Mouse (Mus musculus) intestine, embryonic 16.5 days (tissue): ENCODE measurements around the gene Prrc2b. TPM values are rescaled to one million over a fixed set of nuclear protein-coding genes. Genes with fewer than 3 reads are reported as not detected.

Source experiments
- ATAC-seq: fragments of 200-750 bp; cut with Nextera tagmentation; 2 replicates; pipeline ENCODE4 v1.8.0; 2017; ENCODE audit warnings: moderate TSS enrichment, moderate library complexity
- H3K27ac ChIP-seq: fragments of 300-500 bp; sonication (generic); 2 replicates; pipeline ENCODE4 v1.5.1; 2014; ENCODE audit warnings: mild to moderate bottlenecking, low read length
- H3K27me3 ChIP-seq: fragments of 300-500 bp; sonication (generic); replicated peaks from 2 replicates; pipeline ENCODE4 v1.6.1; 2014; ENCODE audit warnings: low read length, control low read depth, mixed read lengths; ENCODE audit not compliant: control insufficient read depth, insufficient read depth
- H3K36me3 ChIP-seq: fragments of 300-500 bp; sonication (generic); 2 replicates; pipeline ENCODE4 v1.6.1; 2014; ENCODE audit warnings: low read length, control low read depth; ENCODE audit not compliant: control insufficient read depth, insufficient read depth
- H3K4me1 ChIP-seq: fragments of 300-500 bp; sonication (generic); 2 replicates; pipeline ENCODE4 v1.6.1; 2014; ENCODE audit warnings: low read length, control low read depth, mixed read lengths; ENCODE audit not compliant: control insufficient read depth, insufficient read depth
- H3K4me2 ChIP-seq: fragments of 300-500 bp; sonication (generic); 2 replicates; pipeline ENCODE4 v1.6.1; 2014; ENCODE audit warnings: low read depth, low read length, control low read depth
- H3K4me3 ChIP-seq: fragments of 300-500 bp; sonication (generic); 2 replicates; pipeline ENCODE4 v1.5.1; 2014; ENCODE audit warnings: mild to moderate bottlenecking, low read length
- H3K9ac ChIP-seq: fragments of 300-500 bp; sonication (generic); 2 replicates; pipeline ENCODE4 v1.6.1; 2014; ENCODE audit warnings: low read depth, low read length
- H3K9me3 ChIP-seq: fragments of 300-500 bp; sonication (generic); 2 replicates; pipeline ENCODE4 v1.6.1; 2016; ENCODE audit warnings: low read length, control low read depth; ENCODE audit not compliant: control insufficient read depth
- WGBS: fragments of 180-500 bp; shearing (Covaris S2); extraction: QIAGEN DNeasy Blood & Tissue Kit; methylation state at CpG from one replicate; pipeline ENCODE4 v1.1.7; 2014; 5-methylcytosine and 5-hydroxymethylcytosine counted together
- polyA plus RNA-seq: library from polyadenylated mRNA; unstranded; fragments of >200 nt; fragmentation: Nextera tagmentation; extraction: Ambion mirVana; gene quantifications from 2 replicates; pipeline ENCODE4 v1.2.1, GENCODE M21; 2015

The Prrc2b gene
- polyA plus RNA-seq, 1 experiment from 2014 or later: 16.2 TPM

DNA sequence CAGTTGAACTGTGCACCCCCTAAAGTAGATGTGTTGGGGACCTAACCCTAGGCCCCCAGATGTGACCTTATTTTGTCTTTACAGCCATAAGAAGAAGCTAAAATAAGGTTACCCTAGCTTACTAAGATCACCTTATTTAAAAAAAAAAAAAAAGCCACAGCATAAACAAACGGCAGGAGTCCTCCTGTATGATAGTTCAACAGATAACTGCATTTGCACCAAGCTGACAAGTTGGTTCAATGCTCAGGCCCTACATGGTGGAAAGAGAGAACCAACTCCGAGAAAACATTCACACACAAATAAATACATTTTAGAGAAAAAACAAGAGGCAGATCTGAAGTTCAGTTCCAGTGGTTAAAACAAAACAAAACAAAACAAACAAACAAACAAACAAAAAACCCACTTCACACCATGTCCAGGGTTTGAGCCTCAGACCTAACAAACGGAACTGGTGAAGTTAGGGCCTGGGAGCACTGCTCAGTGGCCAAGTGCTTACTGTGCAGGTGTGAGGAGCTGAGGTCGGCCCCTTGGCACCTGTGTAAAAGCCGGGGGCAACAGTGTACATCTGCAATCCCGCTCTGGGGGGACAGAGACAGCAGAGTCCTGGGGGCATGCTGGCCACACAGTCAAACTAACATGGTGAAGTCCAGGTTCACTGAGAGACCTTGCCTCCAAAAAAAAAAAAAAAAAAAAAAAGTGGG is 18.9 kb upstream of the Prrc2b start:
- Histone ChIP-seq H3K4me1 (peaks cover 7% of the 10 kb centered on the region; the same call in 1 of the 2 replicates), H3K9me3 (no peaks in the 10 kb centered on the region), H3K36me3 (no peaks in the 10 kb centered on the region), H3K4me2 (no peak overlapping the region), H3K27me3 (no peaks in the 10 kb centered on the region), H3K4me3 (no peak overlapping the region), H3K27ac (no peak overlapping the region), H3K9ac (no peak overlapping the region)
- no peak for ATAC-seq
- 68% methylated on average over 6 of the region's 6 CpGs for WGBS

- no peaks in the 10 kb centered on the region for H3K27me3 ChIP-seq
- H3K4me3 ChIP-seq: no peak overlapping the region
- no peak for ATAC-seq
Measured at GRCm38 (mm10) chr2:32132567-32132992, 18.3 kb upstream of the Prrc2b start.

GRCm38 (mm10) chr2:32134039-32134438 is 16.8 kb upstream of the Prrc2b start:
- 0 out of 2 replicates have a peak, but pooled peaks have one; percentile 1 for ATAC-seq
- Histone ChIP-seq H3K27me3 (no peaks in the 10 kb centered on the region), H3K36me3 (no peaks in the 10 kb centered on the region), H3K4me2 (no peak overlapping the region), H3K27ac (no peak overlapping the region), H3K4me1 (peaks cover 7% of the 10 kb centered on the region; the same call in 1 of the 2 replicates), H3K9me3 (no peaks in the 10 kb centered on the region), H3K4me3 (no peak overlapping the region), H3K9ac (no peak overlapping the region)
- 0% methylated on average over 2 of the region's 2 CpGs for WGBS

More at GRCm38 (mm10) chr2:32132567-32132992, 18.3 kb upstream of the Prrc2b start:
- Histone ChIP-seq H3K9ac (no peak overlapping the region), H3K4me2 (no peak overlapping the region), H3K9me3 (no peaks in the 10 kb centered on the region), H3K36me3 (no peaks in the 10 kb centered on the region), H3K27ac (no peak overlapping the region), H3K4me1 (peaks cover 7% of the 10 kb centered on the region; the same call in 1 of the 2 replicates)
- WGBS: 7% methylated on average over 12 of the region's 12 CpGs

- H3K27me3 ChIP-seq: no peaks in the 10 kb centered on the region
- H3K4me3 ChIP-seq: peak overlapping the region; percentile 70
- WGBS: under 1% methylated on average over 40 of the region's 40 CpGs
- no peaks in the 10 kb centered on the region for H3K4me1 ChIP-seq
- no peaks in the 10 kb centered on the region for H3K36me3 ChIP-seq
- ATAC-seq: peak; percentile 95
- H3K9me3 ChIP-seq: no peaks in the 10 kb centered on the region
- peak overlapping the region; percentile 87 for H3K27ac ChIP-seq
- peak overlapping the region; percentile 82 for H3K9ac ChIP-seq
- H3K4me2 ChIP-seq: peak overlapping the region; percentile 80
Measured at GRCm38 (mm10) chr2:32137667-32138266, 13.1 kb upstream of the Prrc2b start.

DNA sequence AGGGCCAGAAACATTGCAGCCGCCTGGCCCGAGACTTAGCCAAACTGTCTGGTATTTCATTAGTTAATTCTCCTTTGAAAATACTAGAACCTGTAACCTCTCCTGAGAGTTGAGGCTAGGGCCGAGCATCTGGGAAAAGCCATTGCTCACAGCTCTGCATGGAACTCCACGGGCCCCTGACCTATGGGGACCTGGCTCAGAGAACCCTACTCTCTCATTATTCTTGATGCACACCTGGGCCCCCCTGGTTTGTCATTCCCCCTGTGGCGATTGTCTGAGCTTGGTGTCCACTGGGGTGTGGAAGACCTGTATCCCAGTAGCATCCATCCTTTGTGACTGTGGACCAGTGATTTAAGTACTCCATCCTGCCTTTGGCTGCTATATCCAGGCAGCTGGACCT is 11.5 kb upstream of the Prrc2b start:
- H3K27me3 ChIP-seq: no peaks in the 10 kb centered on the region
- ATAC-seq: no peak
- H3K4me1 ChIP-seq: no peaks in the 10 kb centered on the region
- no peak overlapping the region for H3K4me2 ChIP-seq
- H3K9me3 ChIP-seq: no peaks in the 10 kb centered on the region
- H3K4me3 ChIP-seq: no peak overlapping the region
- 78% methylated on average over 5 of the region's 5 CpGs for WGBS
- no peaks in the 10 kb centered on the region for H3K36me3 ChIP-seq
- no peak overlapping the region for H3K9ac ChIP-seq
- no peak overlapping the region for H3K27ac ChIP-seq

- no peaks in the 10 kb centered on the region for H3K4me1 ChIP-seq
- H3K27me3 ChIP-seq: no peaks in the 10 kb centered on the region
- WGBS: 39% methylated on average over 4 of the region's 4 CpGs
- no peak overlapping the region for H3K4me3 ChIP-seq
- no peak overlapping the region for H3K9ac ChIP-seq
- H3K27ac ChIP-seq: no peak overlapping the region
- no peaks in the 10 kb centered on the region for H3K9me3 ChIP-seq
- no peak overlapping the region for H3K4me2 ChIP-seq
- ATAC-seq: no peak
- H3K36me3 ChIP-seq: no peaks in the 10 kb centered on the region
Measured at GRCm38 (mm10) chr2:32140498-32140934, 10.4 kb upstream of the Prrc2b start.

- Histone ChIP-seq H3K4me2 (no peak overlapping the region), H3K9ac (no peak overlapping the region), H3K27me3 (no peaks in the 10 kb centered on the region), H3K9me3 (no peaks in the 10 kb centered on the region), H3K27ac (no peak overlapping the region), H3K36me3 (no peaks in the 10 kb centered on the region), H3K4me1 (no peaks in the 10 kb centered on the region), H3K4me3 (no peak overlapping the region)
- ATAC-seq: no peak
- 69% methylated on average over 6 of the region's 6 CpGs for WGBS
Measured at GRCm38 (mm10) chr2:32141602-32142001, 9.3 kb upstream of the Prrc2b start.

DNA sequence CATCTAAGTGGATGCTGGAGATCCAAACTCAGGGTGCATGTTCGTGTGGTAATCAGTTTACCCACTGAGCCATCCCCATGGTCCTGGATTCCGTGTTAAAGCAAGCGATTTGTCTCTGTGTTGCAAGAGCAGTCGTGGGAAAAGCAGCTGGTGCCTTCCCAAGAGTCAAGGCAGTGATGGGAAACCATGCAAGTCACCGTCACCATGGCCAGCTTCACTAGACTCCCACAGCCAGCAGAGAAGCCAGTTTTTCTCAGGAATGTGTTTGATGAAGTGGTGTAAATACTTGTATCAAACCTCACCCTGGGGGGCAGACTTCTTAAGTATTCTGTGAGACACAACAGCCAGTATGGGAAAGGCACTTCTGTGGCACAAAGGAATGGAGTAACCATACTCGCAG is 8.5 kb upstream of the Prrc2b start:
- Histone ChIP-seq H3K4me1 (no peaks in the 10 kb centered on the region), H3K36me3 (no peaks in the 10 kb centered on the region), H3K27me3 (no peaks in the 10 kb centered on the region), H3K9ac (no peak overlapping the region), H3K27ac (no peak overlapping the region), H3K9me3 (no peaks in the 10 kb centered on the region), H3K4me3 (no peak overlapping the region), H3K4me2 (no peak overlapping the region)
- WGBS: 57% methylated on average over 6 of the region's 6 CpGs
- no peak for ATAC-seq

DNA sequence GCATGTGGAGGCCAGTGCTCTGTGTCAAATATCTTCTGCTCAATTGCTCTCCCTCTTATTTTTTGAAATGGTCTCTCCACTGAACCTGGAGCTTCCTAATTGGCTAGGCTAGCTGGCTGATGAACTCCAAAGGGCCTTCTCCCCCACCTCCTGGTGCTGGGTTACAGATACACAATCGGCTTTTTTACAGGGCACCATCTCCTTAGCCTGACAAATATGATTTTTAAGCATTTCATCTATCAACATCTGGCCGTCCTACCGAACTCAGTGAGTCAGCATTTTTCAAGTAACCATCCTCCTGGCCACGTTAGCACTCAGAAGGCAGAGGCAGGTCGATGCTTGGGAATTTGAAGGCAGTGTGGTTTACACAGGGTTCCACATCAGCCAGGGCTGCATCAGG is 6.2 kb upstream of the Prrc2b start:
- no peaks in the 10 kb centered on the region for H3K4me1 ChIP-seq
- no peaks in the 10 kb centered on the region for H3K9me3 ChIP-seq
- no peaks in the 10 kb centered on the region for H3K36me3 ChIP-seq
- no peak overlapping the region for H3K27ac ChIP-seq
- no peak overlapping the region for H3K9ac ChIP-seq
- no peaks in the 10 kb centered on the region for H3K27me3 ChIP-seq
- 81% methylated on average over 5 of the region's 5 CpGs for WGBS
- H3K4me3 ChIP-seq: no peak overlapping the region
- ATAC-seq: no peak
- no peak overlapping the region for H3K4me2 ChIP-seq
